Mouse (Mus musculus) intestine, embryonic 15.5 days (tissue): ENCODE results near the gene Fra10ac1. TPM values are rescaled to one million over a fixed set of nuclear protein-coding genes. Genes with fewer than 3 reads are reported as not detected.

Experiments
- ATAC-seq: fragments of 200-750 bp; cut with Nextera tagmentation; 2 replicates; pipeline ENCODE4 v1.8.0; 2017; ENCODE audit warnings: moderate TSS enrichment, moderate library complexity
- H3K27ac ChIP-seq: fragments of 300-500 bp; sonication (generic); 2 replicates; pipeline ENCODE4 v1.5.1; 2015; ENCODE audit warnings: mild to moderate bottlenecking, inconsistent platforms
- H3K27me3 ChIP-seq: fragments of 300-500 bp; sonication (generic); replicated peaks from 2 replicates; pipeline ENCODE4 v1.6.1; 2015; ENCODE audit warnings: inconsistent platforms
- H3K36me3 ChIP-seq: fragments of 300-500 bp; sonication (generic); 2 replicates; pipeline ENCODE4 v1.6.1; 2015; ENCODE audit warnings: inconsistent platforms
- H3K4me1 ChIP-seq: fragments of 300-500 bp; sonication (generic); replicated peaks from 2 replicates; pipeline ENCODE4 v1.6.1; 2015; ENCODE audit warnings: inconsistent platforms
- H3K4me2 ChIP-seq: fragments of 300-500 bp; sonication (generic); replicated peaks from 2 replicates; pipeline ENCODE4 v1.6.1; 2015; ENCODE audit warnings: mild to moderate bottlenecking, inconsistent platforms
- H3K4me3 ChIP-seq: fragments of 300-500 bp; sonication (generic); replicated peaks from 2 replicates; pipeline ENCODE4 v1.5.1; 2015; ENCODE audit warnings: inconsistent platforms
- H3K9ac ChIP-seq: fragments of 300-500 bp; sonication (generic); 2 replicates; pipeline ENCODE4 v1.6.1; 2015; ENCODE audit warnings: inconsistent platforms
- H3K9me3 ChIP-seq: fragments of 300-500 bp; sonication (generic); 2 replicates; pipeline ENCODE4 v1.6.1; 2016; ENCODE audit warnings: inconsistent platforms
- WGBS: fragments of 180-500 bp; shearing (Covaris S2); methylation state at CpG from one replicate; pipeline ENCODE4 v1.1.7; 2015; 5-methylcytosine and 5-hydroxymethylcytosine counted together
- polyA plus RNA-seq: library from polyadenylated mRNA; unstranded; fragments of >200 nt; fragmentation: Nextera tagmentation; extraction: Ambion mirVana; gene quantifications from 2 replicates; pipeline ENCODE4 v1.2.1, GENCODE M21; 2015

Gene Fra10ac1
- polyA plus RNA-seq, 1 experiment from 2014 or later: 34.9 TPM

GRCm38 (mm10) chr19:38156243-38156642 lies 67.7 kb downstream of the Fra10ac1 start:
- no peaks in the 10 kb centered on the region for H3K36me3 ChIP-seq
- H3K4me3 ChIP-seq: no peak overlapping the region
- H3K9ac ChIP-seq: no peak overlapping the region
- H3K9me3 ChIP-seq: no peaks in the 10 kb centered on the region
- ATAC-seq: no peak
- no peak overlapping the region for H3K4me2 ChIP-seq
- H3K27ac ChIP-seq: no peak overlapping the region
- H3K4me1 ChIP-seq: no peaks in the 10 kb centered on the region
- 94% methylated on average over 1 of the region's 1 CpGs for WGBS
- no peaks in the 10 kb centered on the region for H3K27me3 ChIP-seq

- no peak overlapping the region for H3K4me2 ChIP-seq
- H3K27ac ChIP-seq: no peak overlapping the region
- H3K36me3 ChIP-seq: no peaks in the 10 kb centered on the region
- no peaks in the 10 kb centered on the region for H3K9me3 ChIP-seq
- WGBS: 77% methylated on average over 4 of the region's 4 CpGs
- ATAC-seq: no peak
- no peaks in the 10 kb centered on the region for H3K27me3 ChIP-seq
- H3K4me1 ChIP-seq: no peaks in the 10 kb centered on the region
- H3K4me3 ChIP-seq: no peak overlapping the region
- no peak overlapping the region for H3K9ac ChIP-seq
Observed at GRCm38 (mm10) chr19:38143540-38144271, 80.2 kb downstream of the Fra10ac1 start.

Other genes with a start within 250 kb of the Fra10ac1 start
- 9.4 and 10.1 TPM in 2 replicates for gene Myof, start 180.6 kb downstream of the Fra10ac1 start, polyA plus RNA-seq
- gene Cep55, start 169.1 kb downstream of the Fra10ac1 start, polyA plus RNA-seq: 23.7 and 28.9 TPM in 2 replicates
- gene Ffar4, start 127.1 kb downstream of the Fra10ac1 start, polyA plus RNA-seq: 7.0 and 9.0 TPM in 2 replicates
- 86.5 and 87.7 TPM in 2 replicates for gene Rbp4, start 98.9 kb downstream of the Fra10ac1 start, polyA plus RNA-seq
- 0.15 and 0.24 TPM in 2 replicates for gene Pde6c, start 91.4 kb downstream of the Fra10ac1 start, polyA plus RNA-seq
- 0.40 and 0.64 TPM in 2 replicates for gene Lgi1, start 40.4 kb upstream of the Fra10ac1 start, polyA plus RNA-seq
- 8.1 and 8.5 TPM in 2 replicates for gene Slc35g1, start 171.8 kb upstream of the Fra10ac1 start, polyA plus RNA-seq